Mouse (Mus musculus): Measurements from ENCODE around the gene Sik3. TPM values are rescaled to one million over a fixed set of nuclear protein-coding genes. Genes with fewer than 3 reads are reported as not detected.

Gene Sik3
- total RNA-seq, 1 experiment from 2014 or later = 8.8 TPM

- ATAC-seq (replicated peaks; ENCODE audit: insufficient number of reproducible peaks, low FRiP score, low TSS enrichment, poor library complexity, severe bottlenecking) = no peak
Observed at GRCm38 (mm10) chr9:46013616-46014015, 996 bp downstream of the Sik3 start.

- peak; percentile 50 for ATAC-seq (replicated peaks; ENCODE audit: insufficient number of reproducible peaks, low FRiP score, low TSS enrichment, poor library complexity, severe bottlenecking)
Observed at GRCm38 (mm10) chr9:46014251-46014681, 1.6 kb downstream of the Sik3 start.

GRCm38 (mm10) chr9:46015081-46015551 is 2.5 kb downstream of the Sik3 start:
- no peak for ATAC-seq (replicated peaks; ENCODE audit: insufficient number of reproducible peaks, low FRiP score, low TSS enrichment, poor library complexity, severe bottlenecking)

- ATAC-seq (replicated peaks; ENCODE audit: insufficient number of reproducible peaks, low FRiP score, low TSS enrichment, poor library complexity, severe bottlenecking) = no peak
Observed at GRCm38 (mm10) chr9:46015831-46016230, 3.2 kb downstream of the Sik3 start.

GRCm38 (mm10) chr9:46016417-46016816 is 3.8 kb downstream of the Sik3 start:
- no peak for ATAC-seq (replicated peaks; ENCODE audit: insufficient number of reproducible peaks, low FRiP score, low TSS enrichment, poor library complexity, severe bottlenecking)

- no peak for ATAC-seq (replicated peaks; ENCODE audit: insufficient number of reproducible peaks, low FRiP score, low TSS enrichment, poor library complexity, severe bottlenecking)
Observed at GRCm38 (mm10) chr9:46018316-46018715, 5.7 kb downstream of the Sik3 start.

- ATAC-seq (replicated peaks; ENCODE audit: insufficient number of reproducible peaks, low FRiP score, low TSS enrichment, poor library complexity, severe bottlenecking) = no peak
Observed at GRCm38 (mm10) chr9:46019975-46020374, 7.4 kb downstream of the Sik3 start.

- ATAC-seq (replicated peaks; ENCODE audit: insufficient number of reproducible peaks, low FRiP score, low TSS enrichment, poor library complexity, severe bottlenecking) = no peak
Observed at GRCm38 (mm10) chr9:46023591-46023990, 11.0 kb downstream of the Sik3 start.

GRCm38 (mm10) chr9:46026058-46026849 is 13.6 kb downstream of the Sik3 start:
- ATAC-seq (replicated peaks; ENCODE audit: insufficient number of reproducible peaks, low FRiP score, low TSS enrichment, poor library complexity, severe bottlenecking) = no peak

- ATAC-seq (replicated peaks; ENCODE audit: insufficient number of reproducible peaks, low FRiP score, low TSS enrichment, poor library complexity, severe bottlenecking) = no peak
Observed at GRCm38 (mm10) chr9:46027994-46028393, 15.4 kb downstream of the Sik3 start.

- ATAC-seq (replicated peaks; ENCODE audit: insufficient number of reproducible peaks, low FRiP score, low TSS enrichment, poor library complexity, severe bottlenecking) = no peak
Observed at GRCm38 (mm10) chr9:46029534-46029933, 16.9 kb downstream of the Sik3 start.

GRCm38 (mm10) chr9:46030184-46030583 is 17.6 kb downstream of the Sik3 start:
- ATAC-seq (replicated peaks; ENCODE audit: insufficient number of reproducible peaks, low FRiP score, low TSS enrichment, poor library complexity, severe bottlenecking) = no peak

GRCm38 (mm10) chr9:46030968-46031367 is 18.3 kb downstream of the Sik3 start:
- ATAC-seq (replicated peaks; ENCODE audit: insufficient number of reproducible peaks, low FRiP score, low TSS enrichment, poor library complexity, severe bottlenecking) = no peak

GRCm38 (mm10) chr9:46032190-46032589 is 19.6 kb downstream of the Sik3 start:
- no peak for ATAC-seq (replicated peaks; ENCODE audit: insufficient number of reproducible peaks, low FRiP score, low TSS enrichment, poor library complexity, severe bottlenecking)

GRCm38 (mm10) chr9:46033058-46033457 is 20.4 kb downstream of the Sik3 start:
- no peak for ATAC-seq (replicated peaks; ENCODE audit: insufficient number of reproducible peaks, low FRiP score, low TSS enrichment, poor library complexity, severe bottlenecking)

GRCm38 (mm10) chr9:46033862-46034261 is 21.2 kb downstream of the Sik3 start:
- ATAC-seq (replicated peaks; ENCODE audit: insufficient number of reproducible peaks, low FRiP score, low TSS enrichment, poor library complexity, severe bottlenecking) = no peak

- no peak for ATAC-seq (replicated peaks; ENCODE audit: insufficient number of reproducible peaks, low FRiP score, low TSS enrichment, poor library complexity, severe bottlenecking)
Observed at GRCm38 (mm10) chr9:46035290-46035871, 22.8 kb downstream of the Sik3 start.

GRCm38 (mm10) chr9:46036881-46037280 is 24.3 kb downstream of the Sik3 start:
- no peak for ATAC-seq (replicated peaks; ENCODE audit: insufficient number of reproducible peaks, low FRiP score, low TSS enrichment, poor library complexity, severe bottlenecking)

- no peak for ATAC-seq (replicated peaks; ENCODE audit: insufficient number of reproducible peaks, low FRiP score, low TSS enrichment, poor library complexity, severe bottlenecking)
Observed at GRCm38 (mm10) chr9:46038786-46039185, 26.2 kb downstream of the Sik3 start.

- no peak for ATAC-seq (replicated peaks; ENCODE audit: insufficient number of reproducible peaks, low FRiP score, low TSS enrichment, poor library complexity, severe bottlenecking)
Observed at GRCm38 (mm10) chr9:46041186-46041585, 28.6 kb downstream of the Sik3 start.

Measured in monocyte, adult 5-6 weeks (primary cell).